Mouse (Mus musculus) lung, adult 18-20 months (tissue): ENCODE results near the gene D6Ertd527e.

ENCODE experiments used
- DNase-seq, 2 experiments: peaks; one replicate each; pipeline ENCODE4 v3.0.0; 2022; ENCODE audit warnings: mixed read lengths in 2 of 2

D6Ertd527e gene

GRCm38 (mm10) chr6:87153231-87153580, 48.7 kb downstream of the D6Ertd527e start:
- no peak for DNase-seq

- DNase-seq = no peak
These were observed 49.3 kb downstream of the D6Ertd527e start for GRCm38 (mm10) chr6:87153836-87154235.

- DNase-seq = no peak
These were observed 53.6 kb downstream of the D6Ertd527e start for GRCm38 (mm10) chr6:87158062-87158623.

GRCm38 (mm10) chr6:87160196-87160595, 55.6 kb downstream of the D6Ertd527e start:
- DNase-seq = no peak

- no peak for DNase-seq
These were observed 57.1 kb downstream of the D6Ertd527e start for GRCm38 (mm10) chr6:87161391-87162263.
